Mouse (Mus musculus) lung, postnatal 36 days (tissue): ENCODE results near the gene Vmn2r88.
"Not testable (repeated sequence)": the region's sequence is repeated elsewhere in the genome, so short reads cannot be mapped to it uniquely, and the experiment has no call there.

Source experiments
- DNase-seq: peaks from one replicate; pipeline ENCODE4 v3.0.0; 2022; ENCODE audit warnings: mixed read lengths

Gene Vmn2r88

GRCm38 (mm10) chr14:51410520-51410919, at the start of gene Vmn2r88:
Gene Vmn2r88, plus strand, starts transcription at chr14:51410820.
- DNase-seq, result no peak

- no peak for DNase-seq
These were observed 49.2 kb upstream of the Vmn2r88 start, which contains the start of gene Gm7247 for GRCm38 (mm10) chr14:51361456-51361855. Gene Gm7247, plus strand, starts transcription at chr14:51361756.

GRCm38 (mm10) chr14:51382805-51383204, 27.8 kb upstream of the Vmn2r88 start:
- DNase-seq, result no peak

GRCm38 (mm10) chr14:51384351-51384750, 26.3 kb upstream of the Vmn2r88 start:
- DNase-seq, result no peak

GRCm38 (mm10) chr14:51385741-51386140, 24.9 kb upstream of the Vmn2r88 start:
- DNase-seq, result no peak

GRCm38 (mm10) chr14:51387768-51388167, 22.9 kb upstream of the Vmn2r88 start:
- no peak for DNase-seq

- DNase-seq, result no peak
These were observed 22.4 kb upstream of the Vmn2r88 start for GRCm38 (mm10) chr14:51388222-51388621.

GRCm38 (mm10) chr14:51423885-51424284, 13.3 kb downstream of the Vmn2r88 start:
- no peak for DNase-seq

GRCm38 (mm10) chr14:51430138-51430537, 19.5 kb downstream of the Vmn2r88 start:
- not testable (repeated sequence) for DNase-seq

- no peak for DNase-seq
These were observed 23.9 kb downstream of the Vmn2r88 start for GRCm38 (mm10) chr14:51434546-51434945.

- DNase-seq, result no peak
These were observed 24.4 kb downstream of the Vmn2r88 start for GRCm38 (mm10) chr14:51435020-51435419.

GRCm38 (mm10) chr14:51438955-51439354, 28.3 kb downstream of the Vmn2r88 start:
- DNase-seq, result no peak

GRCm38 (mm10) chr14:51451557-51451956, 40.9 kb downstream of the Vmn2r88 start, which contains the start of gene Vmn2r89:
Gene Vmn2r89, plus strand, starts transcription at chr14:51451857.
- not testable (repeated sequence) for DNase-seq
